Mouse (Mus musculus) kidney, adult 2 months (tissue): Measurements from ENCODE around the gene Vcam1. TPM values are rescaled to one million over a fixed set of nuclear protein-coding genes. Genes with fewer than 3 reads are reported as not detected.
A peak's percentile ranks its signal among the peaks of the same experiment; 100 is the strongest.

Experiments
- DNase-seq: peaks from one replicate; pipeline ENCODE4 v3.0.0; 2021
- H3K27ac ChIP-seq: fragments of 200-500 bp; 2 replicates; pipeline ENCODE4 v1.5.1; 2012; ENCODE audit warnings: low read depth, low read length, control low read depth, inconsistent platforms; ENCODE audit not compliant: insufficient read depth
- H3K27me3 ChIP-seq: fragments of 200-500 bp; replicated peaks from 2 replicates; pipeline ENCODE4 v1.6.1; 2012; ENCODE audit warnings: mild to moderate bottlenecking, moderate library complexity, low read length, inconsistent platforms; ENCODE audit not compliant: control insufficient read depth, insufficient read depth
- H3K36me3 ChIP-seq: fragments of 200-500 bp; 2 replicates; pipeline ENCODE4 v1.6.1; 2012; ENCODE audit warnings: mild to moderate bottlenecking, moderate library complexity, low read length, inconsistent platforms; ENCODE audit not compliant: control insufficient read depth, insufficient read depth
- H3K4me1 ChIP-seq: fragments of 200-500 bp; 2 replicates; pipeline ENCODE4 v1.6.1; 2011; ENCODE audit warnings: low read length; ENCODE audit not compliant: control insufficient read depth, insufficient read depth
- H3K4me3 ChIP-seq: fragments of 200-500 bp; 2 replicates; pipeline ENCODE4 v1.5.1; 2011; ENCODE audit warnings: mild to moderate bottlenecking, low read depth, low read length, control low read depth; ENCODE audit not compliant: insufficient read depth
- CTCF ChIP-seq: fragments of 200-500 bp; conservative IDR thresholded peaks from 2 replicates; pipeline ENCODE4 v1.5.1; 2011; ENCODE audit warnings: low read depth, mild to moderate bottlenecking, control low read depth, low read length, moderate library complexity, mixed read lengths; ENCODE audit not compliant: insufficient read depth, insufficient read length
- POLR2A ChIP-seq: fragments of 200-500 bp; IDR thresholded peaks from one replicate; pipeline ENCODE4 v1.6.1; 2011; ENCODE audit warnings: low read depth, low read length, control low read depth
- WGBS: fragments of 180-500 bp; shearing (Covaris S2); methylation state at CpG from one replicate; pipeline ENCODE4 v1.1.7; 2018; 5-methylcytosine and 5-hydroxymethylcytosine counted together
- polyA plus RNA-seq: library from polyadenylated mRNA; depleted of rRNA; stranded (reverse); fragments of >200 nt; gene quantifications from 2 replicates; pipeline ENCODE4 v1.2.3, GENCODE M21; 2012

The Vcam1 gene
- polyA plus RNA-seq, 1 experiment, result 7.5 TPM

GRCm38 (mm10) chr3:116119162-116119561 lies 10.3 kb downstream of the Vcam1 start:
- Histone ChIP-seq H3K4me1 (no peaks in the 10 kb centered on the region), H3K4me3 (no peak overlapping the region), H3K27me3 (no peaks in the 10 kb centered on the region), H3K36me3 (no peaks in the 10 kb centered on the region), H3K27ac (no peak overlapping the region)
- TF ChIP-seq POLR2A, result no peak
- TF ChIP-seq CTCF, result no peak
- 63% methylated on average over 7 of the region's 7 CpGs for WGBS
- no peak for DNase-seq

- H3K36me3 ChIP-seq, result no peaks in the 10 kb centered on the region
- H3K27me3 ChIP-seq, result no peaks in the 10 kb centered on the region
- no peak for TF ChIP-seq POLR2A
- TF ChIP-seq CTCF, result no peak
- no peak for DNase-seq
- H3K4me3 ChIP-seq, result no peak overlapping the region
- no peaks in the 10 kb centered on the region for H3K4me1 ChIP-seq
- no peak overlapping the region for H3K27ac ChIP-seq
- WGBS, result 81% methylated on average over 4 of the region's 4 CpGs
Observed at GRCm38 (mm10) chr3:116117046-116117445, 12.4 kb downstream of the Vcam1 start.

- TF ChIP-seq CTCF (no peak), POLR2A (no peak)
- no peaks in the 10 kb centered on the region for H3K27me3 ChIP-seq
- no peaks in the 10 kb centered on the region for H3K4me1 ChIP-seq
- H3K36me3 ChIP-seq, result no peaks in the 10 kb centered on the region
- DNase-seq, result peak; percentile 65
- no peak overlapping the region for H3K4me3 ChIP-seq
- WGBS, result 69% methylated on average over 12 of the region's 12 CpGs
- H3K27ac ChIP-seq, result no peak overlapping the region
Observed at GRCm38 (mm10) chr3:116114249-116115188, 15.0 kb downstream of the Vcam1 start.

GRCm38 (mm10) chr3:116113443-116114241 lies 15.8 kb downstream of the Vcam1 start:
- Histone ChIP-seq H3K36me3 (no peaks in the 10 kb centered on the region), H3K4me1 (no peaks in the 10 kb centered on the region), H3K27me3 (no peaks in the 10 kb centered on the region), H3K4me3 (no peak overlapping the region), H3K27ac (no peak overlapping the region)
- no peak for DNase-seq
- WGBS, result 39% methylated on average over 7 of the region's 7 CpGs
- no peak for TF ChIP-seq CTCF
- TF ChIP-seq POLR2A, result no peak

- Histone ChIP-seq H3K36me3 (no peaks in the 10 kb centered on the region), H3K4me1 (no peaks in the 10 kb centered on the region), H3K4me3 (no peak overlapping the region), H3K27me3 (no peaks in the 10 kb centered on the region), H3K27ac (no peak overlapping the region)
- DNase-seq, result no peak
- TF ChIP-seq CTCF, result no peak
- no peak for TF ChIP-seq POLR2A
- WGBS, result 83% methylated on average over 5 of the region's 5 CpGs
Observed at GRCm38 (mm10) chr3:116112816-116113405, 16.6 kb downstream of the Vcam1 start.

DNA sequence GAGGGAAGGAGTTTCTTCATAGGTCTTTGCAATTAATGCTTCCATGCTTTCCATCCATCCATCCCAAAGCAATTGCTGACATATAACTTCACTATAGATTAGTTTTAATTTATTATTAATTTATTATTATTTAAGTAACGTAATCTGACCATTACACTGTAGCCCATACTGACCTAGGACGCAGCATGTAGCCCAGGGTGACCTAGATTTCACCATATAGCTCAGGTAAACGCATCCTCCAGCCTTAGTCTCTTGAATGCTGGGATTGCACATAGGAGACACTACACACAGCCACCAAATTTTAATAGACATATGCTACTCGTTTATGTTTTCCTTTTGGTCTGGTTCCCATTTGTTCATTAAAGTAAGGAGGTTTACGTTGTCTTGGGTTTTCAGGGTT lies 23.8 kb downstream of the Vcam1 start:
- no peak for TF ChIP-seq CTCF
- TF ChIP-seq POLR2A, result no peak
- WGBS, result 93% methylated on average over 5 of the region's 5 CpGs
- DNase-seq, result no peak

More for the DNA sequence above, 23.8 kb downstream of the Vcam1 start:
- Histone ChIP-seq H3K4me3 (no peak overlapping the region), H3K27me3 (no peaks in the 10 kb centered on the region), H3K27ac (no peak overlapping the region), H3K36me3 (no peaks in the 10 kb centered on the region), H3K4me1 (no peaks in the 10 kb centered on the region)
